Mouse (Mus musculus) CH12F3 (cell line): ENCODE results near the gene Gm20388.

Source experiments
- in situ Hi-C: fragments of 300-500 bp; cut with MboI; formaldehyde crosslinking; loops from 2 replicates; pipeline ENCODE4 v1.14.3; 2020; ENCODE audit warnings: low sequenced_read_pairs

The Gm20388 gene

GRCm38 (mm10) chr8:122283356-122284202, 2372.9 kb downstream of the Gm20388 start:
- in situ Hi-C loops, result no loop called here

DNA sequence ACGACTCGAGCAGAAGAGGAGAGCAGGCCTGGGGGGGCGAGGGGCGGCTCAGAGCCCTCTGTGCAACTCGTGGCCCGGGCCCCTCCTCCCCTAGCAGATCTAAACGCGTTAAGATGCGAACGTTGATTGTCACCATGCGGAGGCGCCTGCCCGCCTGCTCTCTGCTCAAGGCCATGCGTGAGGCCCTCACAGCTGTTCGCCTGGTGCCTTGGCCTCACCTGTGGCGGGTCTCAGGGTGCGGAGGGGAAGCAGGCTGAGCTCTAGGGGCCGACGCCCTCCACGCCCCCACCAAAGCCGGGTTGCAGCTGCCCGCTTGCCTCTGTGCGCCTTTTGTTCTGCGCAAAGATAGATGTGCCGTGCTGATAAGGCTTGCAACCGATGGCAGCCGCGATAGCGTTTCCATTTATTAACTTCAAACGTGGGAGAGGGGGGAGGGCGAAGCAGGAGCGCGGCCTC, 2373.6 kb downstream of the Gm20388 start:
- in situ Hi-C loops, result no loop called here

DNA sequence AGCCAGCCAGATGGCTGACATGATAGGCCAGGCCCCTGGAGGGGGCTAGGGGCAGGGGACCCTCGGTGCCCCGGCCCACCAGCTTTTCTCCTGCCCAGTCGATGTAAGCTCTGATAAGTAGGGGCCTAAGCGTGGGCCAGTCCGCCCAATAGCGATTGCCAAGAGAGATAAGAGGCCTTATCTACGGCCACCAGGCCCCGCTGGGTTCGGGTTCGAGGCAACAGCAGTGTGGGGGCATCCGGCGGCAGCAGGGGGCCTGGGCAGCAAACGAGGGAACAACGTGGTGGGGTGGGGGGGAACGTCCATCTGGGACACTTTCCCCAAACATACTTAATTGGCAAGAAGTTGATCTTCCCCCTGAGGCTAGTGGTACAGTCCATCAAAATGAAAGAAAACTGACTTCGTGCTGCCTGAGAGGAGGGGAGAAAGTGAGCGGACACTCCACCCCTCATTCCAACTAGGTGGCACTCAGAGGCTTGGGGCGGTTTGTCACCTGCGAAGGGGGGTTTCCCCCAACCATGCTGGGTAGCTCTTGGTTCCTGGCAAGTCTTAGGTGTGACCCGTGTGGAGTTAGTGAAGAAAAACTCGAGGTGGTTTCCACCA, 2374.1 kb downstream of the Gm20388 start:
- in situ Hi-C loops, result no loop called here

- in situ Hi-C loops, result no loop called here
Measured at GRCm38 (mm10) chr8:122285727-122286126, 2375.1 kb downstream of the Gm20388 start.

DNA sequence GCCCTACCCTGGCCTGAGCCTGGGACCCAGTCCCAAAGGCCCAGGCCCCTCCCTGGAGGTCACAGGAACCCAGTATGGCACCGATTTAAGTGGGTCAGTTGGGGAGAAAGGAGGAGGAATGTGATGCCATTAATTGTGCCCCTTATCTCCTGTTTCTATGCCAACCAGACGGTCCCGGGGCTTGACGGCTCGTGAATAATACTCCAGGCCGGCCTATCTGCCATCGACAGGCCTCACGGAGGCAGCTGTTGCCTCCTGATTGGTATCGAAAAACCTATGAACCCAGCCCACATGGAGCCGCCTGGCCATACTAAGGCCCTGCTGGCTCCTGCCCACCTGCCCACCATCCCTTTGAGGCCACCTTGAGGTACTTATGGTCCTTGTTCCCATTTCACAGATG, 2376.3 kb downstream of the Gm20388 start:
- in situ Hi-C loops, result no loop called here

DNA sequence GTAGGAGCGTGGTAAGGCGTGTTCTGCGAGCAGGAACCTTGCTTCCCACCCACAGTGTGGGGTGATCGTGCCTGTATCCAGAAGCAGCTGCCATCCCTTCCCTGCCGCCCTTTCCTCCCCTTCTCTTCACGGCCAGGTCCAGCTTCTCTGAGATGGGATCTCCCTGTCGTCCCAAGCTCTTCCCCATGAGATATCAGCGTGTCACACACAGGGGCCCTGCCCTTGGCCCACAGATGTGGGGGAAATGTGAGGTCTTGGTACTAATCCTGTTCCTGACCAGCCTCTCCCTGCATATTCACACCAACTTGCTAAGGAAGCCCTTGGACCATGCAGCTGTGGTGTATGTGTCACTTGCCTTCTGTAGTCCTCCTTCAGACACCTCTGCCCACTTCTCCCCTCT, 2377.1 kb downstream of the Gm20388 start:
- in situ Hi-C loops, result no loop called here

DNA sequence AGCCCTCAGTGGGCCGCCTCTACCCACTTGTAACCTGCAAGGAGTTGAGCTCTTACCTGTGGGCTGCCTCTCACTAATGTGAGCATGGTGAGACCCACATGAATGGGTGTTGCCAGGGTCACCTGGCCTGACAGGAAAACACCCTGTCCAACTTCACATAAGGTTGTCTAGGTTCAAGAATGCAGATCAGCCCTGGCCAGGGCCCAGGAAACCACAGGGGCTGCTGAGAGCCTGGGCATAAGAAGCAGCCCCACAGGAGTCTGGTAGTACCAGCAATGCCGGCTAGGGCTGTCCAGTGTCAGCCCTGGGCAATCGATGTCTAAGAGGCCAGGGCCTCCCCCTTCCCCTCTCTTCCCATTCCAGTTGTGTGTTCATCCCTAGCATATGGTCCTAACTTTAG, 2377.7 kb downstream of the Gm20388 start:
- in situ Hi-C loops, result no loop called here

GRCm38 (mm10) chr8:122291075-122291474, 2380.4 kb downstream of the Gm20388 start:
- in situ Hi-C loops, result no loop called here

- in situ Hi-C loops, result no loop called here
Measured at GRCm38 (mm10) chr8:122291549-122291948, 2380.9 kb downstream of the Gm20388 start.

- in situ Hi-C loops, result no loop called here
Measured at GRCm38 (mm10) chr8:122293484-122293883, 2382.8 kb downstream of the Gm20388 start.

DNA sequence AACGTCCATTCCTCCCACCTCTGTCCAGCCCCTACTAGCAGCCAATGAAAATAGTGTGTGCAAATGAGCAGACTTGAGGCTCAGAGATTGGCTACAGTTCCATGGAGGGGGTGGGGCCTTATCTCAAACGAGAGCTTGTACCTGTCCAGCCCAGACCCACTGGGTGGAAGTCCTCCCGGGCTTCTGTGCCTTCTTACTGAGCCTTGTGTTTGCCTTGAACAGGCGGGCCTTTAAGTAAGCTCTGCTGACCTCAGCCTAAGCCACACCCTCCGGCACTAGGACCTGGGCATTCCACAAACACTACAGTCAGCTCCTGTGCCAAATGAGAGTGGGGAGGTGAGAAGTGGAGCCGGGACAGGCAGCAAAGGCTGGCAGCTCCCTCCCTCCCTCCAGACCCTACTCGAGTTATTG, 2383.6 kb downstream of the Gm20388 start:
- in situ Hi-C loops, result no loop called here

GRCm38 (mm10) chr8:122295389-122295788, 2384.7 kb downstream of the Gm20388 start:
- in situ Hi-C loops, result no loop called here

GRCm38 (mm10) chr8:122296173-122297001, 2385.7 kb downstream of the Gm20388 start:
- in situ Hi-C loops, result no loop called here

DNA sequence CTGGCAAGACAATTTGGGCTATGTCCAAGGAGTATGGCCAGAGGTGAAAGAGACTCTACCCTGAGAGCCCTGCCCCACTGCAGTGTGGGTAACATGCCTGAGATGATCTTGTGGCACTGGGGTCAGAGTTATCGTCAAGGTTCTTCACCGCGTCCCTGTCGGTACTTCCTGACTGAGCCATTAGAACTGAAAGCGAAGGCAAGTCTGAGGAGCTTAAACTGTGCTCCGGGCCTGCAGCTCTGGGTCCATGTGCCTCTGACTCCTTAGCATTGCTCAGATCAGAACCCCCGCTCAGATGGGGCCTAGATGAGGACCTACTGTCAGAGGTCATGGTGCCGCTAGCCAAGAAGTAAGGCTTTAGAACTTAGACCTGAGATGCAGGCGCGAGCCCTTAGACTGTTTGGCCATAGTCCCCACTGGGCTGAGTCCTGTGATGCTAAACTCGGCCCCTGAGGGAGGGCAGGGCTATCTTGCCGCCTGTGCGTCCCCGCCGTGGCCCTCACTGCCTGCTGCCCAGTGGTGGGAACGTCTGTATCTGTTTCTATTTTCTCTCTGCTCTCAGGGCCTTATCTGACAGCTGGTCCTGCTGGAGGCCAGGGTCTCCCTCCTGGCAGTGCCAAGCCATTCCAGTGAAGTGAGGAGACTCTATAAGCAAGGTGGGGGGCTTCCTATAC, 2389.1 kb downstream of the Gm20388 start:
- in situ Hi-C loops, result no loop called here

DNA sequence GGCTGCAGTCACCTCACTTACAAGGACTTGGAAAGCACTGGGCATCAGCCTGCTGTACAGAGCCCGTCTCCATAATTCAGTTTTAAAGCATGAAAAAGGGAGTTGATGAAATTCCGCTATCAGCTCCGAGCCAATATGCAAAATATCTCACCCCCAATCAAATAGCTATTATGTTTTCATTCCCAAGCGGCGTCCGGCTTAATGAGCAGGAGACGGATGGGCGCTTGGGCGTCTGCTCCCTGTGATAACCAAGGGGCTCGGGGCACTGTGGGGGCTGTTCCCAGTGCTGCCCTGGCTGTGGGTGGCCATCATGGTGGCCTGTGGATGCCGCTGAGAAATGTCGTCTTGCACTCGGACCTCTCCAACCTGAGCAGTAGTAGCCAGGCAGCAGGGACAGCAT, 2390.4 kb downstream of the Gm20388 start:
- in situ Hi-C loops, result no loop called here

DNA sequence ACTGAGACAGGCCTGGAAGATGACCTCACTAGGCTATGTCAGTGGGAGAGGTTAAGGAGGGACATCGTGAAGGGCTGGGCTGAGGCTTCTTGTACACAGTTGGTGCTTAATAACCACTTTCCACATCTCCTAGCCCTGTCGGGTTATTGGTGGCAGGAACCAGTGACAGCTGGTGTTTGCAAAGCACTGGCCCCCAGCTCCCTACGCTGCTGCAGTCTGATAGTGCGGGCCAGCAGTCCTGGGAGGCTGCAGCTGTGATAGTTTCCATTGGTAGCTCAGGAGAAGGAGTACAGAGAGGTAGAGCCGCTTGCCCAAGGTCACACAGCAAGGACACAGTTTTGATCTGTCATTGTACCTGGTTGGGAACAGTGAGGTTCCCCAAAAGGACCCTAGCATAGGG, 2391.2 kb downstream of the Gm20388 start:
- in situ Hi-C loops, result no loop called here

GRCm38 (mm10) chr8:122303451-122303850, 2392.8 kb downstream of the Gm20388 start:
- in situ Hi-C loops, result no loop called here

DNA sequence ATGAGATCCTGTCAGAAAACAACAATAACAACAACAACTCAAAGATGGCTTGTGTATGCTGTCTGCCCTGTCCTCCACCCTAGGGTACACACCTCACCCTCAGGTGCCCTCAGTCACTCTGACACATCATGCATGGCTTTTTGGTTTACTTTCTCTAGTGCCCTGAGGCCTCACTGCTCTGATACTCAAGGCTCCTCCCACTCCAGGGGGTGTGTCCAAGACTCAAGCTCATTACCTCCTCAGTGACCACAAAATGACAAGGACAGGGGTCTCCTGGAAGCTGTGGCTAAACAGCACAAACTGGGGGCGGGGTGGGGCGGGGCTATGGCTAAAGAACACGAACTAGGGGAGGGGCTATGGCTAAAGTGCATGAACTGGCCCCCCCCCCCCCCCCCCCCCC, 2393.4 kb downstream of the Gm20388 start:
- in situ Hi-C loops, result no loop called here

DNA sequence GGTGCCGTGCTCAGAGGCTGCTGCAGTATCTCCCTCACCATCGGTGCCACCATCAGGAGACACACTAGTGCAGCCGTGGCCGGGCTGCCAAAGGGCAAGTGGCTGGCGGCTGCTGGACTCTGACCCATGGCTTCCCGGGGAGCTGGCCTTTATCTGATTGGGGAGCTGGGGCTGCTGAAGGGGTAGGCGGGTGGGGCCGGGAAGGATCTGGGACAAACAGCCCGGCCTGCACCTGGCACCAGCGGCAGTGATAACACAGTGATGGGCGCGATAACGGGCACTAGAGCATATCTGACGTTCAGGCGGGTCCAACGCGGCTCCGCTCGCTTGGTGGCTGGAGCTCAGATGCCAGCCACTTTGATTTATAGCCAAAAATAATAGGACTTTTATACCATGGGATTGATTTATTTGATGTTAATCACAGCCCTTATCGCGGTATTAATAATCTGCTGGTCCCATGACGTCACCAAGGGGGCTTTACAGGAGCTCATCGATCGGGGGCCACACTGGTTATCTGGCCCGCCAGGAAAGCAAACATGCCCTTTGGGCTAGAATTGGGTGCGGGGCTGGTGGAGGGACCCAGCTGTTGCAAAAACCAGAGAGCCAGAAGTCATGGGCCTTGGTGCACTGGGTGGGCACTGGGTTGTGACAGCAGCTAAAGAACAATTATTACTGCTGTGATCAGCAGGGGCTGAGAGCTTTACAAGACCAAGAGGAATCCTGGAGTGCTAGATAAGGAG, 2396.2 kb downstream of the Gm20388 start:
- in situ Hi-C loops, result no loop called here

- in situ Hi-C loops, result no loop called here
Measured at GRCm38 (mm10) chr8:122307836-122308235, 2397.2 kb downstream of the Gm20388 start.
